Mouse (Mus musculus) intestine, embryonic 14.5 days (tissue): ENCODE results near the gene Fgd3. TPM values are rescaled to one million over a fixed set of nuclear protein-coding genes. Genes with fewer than 3 reads are reported as not detected.

Experiments used
- ATAC-seq: fragments of 200-750 bp; cut with Nextera tagmentation; replicated peaks from 2 replicates; pipeline ENCODE4 v1.8.0; 2017; ENCODE audit warnings: low read depth, moderate number of reproducible peaks, moderate TSS enrichment, moderate library complexity; ENCODE audit not compliant: low FRiP score, low TSS enrichment
- DNase-seq: peaks from one replicate; pipeline ENCODE4 v3.0.0-alpha.2; 2018; ENCODE audit warnings: low spot score
- H3K27ac ChIP-seq: fragments of 300-500 bp; sonication (generic); 2 replicates; pipeline ENCODE4 v1.5.1; 2014; ENCODE audit warnings: low read depth, mild to moderate bottlenecking, control low read depth
- H3K27me3 ChIP-seq: fragments of 300-500 bp; sonication (generic); replicated peaks from 2 replicates; pipeline ENCODE4 v1.6.1; 2014; ENCODE audit warnings: low read length, control low read depth; ENCODE audit not compliant: control insufficient read depth, insufficient read depth
- H3K36me3 ChIP-seq: fragments of 300-500 bp; sonication (generic); 2 replicates; pipeline ENCODE4 v1.6.1; 2014; ENCODE audit warnings: low read length, control low read depth; ENCODE audit not compliant: control insufficient read depth, insufficient read depth
- H3K4me1 ChIP-seq: fragments of 300-500 bp; sonication (generic); replicated peaks from 2 replicates; pipeline ENCODE4 v1.6.1; 2014; ENCODE audit warnings: low read length, control low read depth, mixed read lengths; ENCODE audit not compliant: control insufficient read depth, insufficient read depth
- H3K4me2 ChIP-seq: fragments of 300-500 bp; sonication (generic); 2 replicates; pipeline ENCODE4 v1.6.1; 2014; ENCODE audit warnings: low read length
- H3K4me3 ChIP-seq: fragments of 300-500 bp; sonication (generic); 2 replicates; pipeline ENCODE4 v1.5.1; 2014; ENCODE audit warnings: low read depth, low read length, control low read depth, mixed read lengths
- H3K9ac ChIP-seq: fragments of 300-500 bp; sonication (generic); 2 replicates; pipeline ENCODE4 v1.6.1; 2014; ENCODE audit warnings: mild to moderate bottlenecking, low read length
- H3K9me3 ChIP-seq: fragments of 300-500 bp; sonication (generic); 2 replicates; pipeline ENCODE4 v1.6.1; 2016; ENCODE audit warnings: low read length, control low read depth; ENCODE audit not compliant: control insufficient read depth
- WGBS: fragments of 180-500 bp; shearing (Covaris S2); extraction: QIAGEN DNeasy Blood & Tissue Kit; methylation state at CpG from one replicate; pipeline ENCODE4 v1.1.7; 2014; 5-methylcytosine and 5-hydroxymethylcytosine counted together
- polyA plus RNA-seq: library from polyadenylated mRNA; unstranded; fragments of >200 nt; fragmentation: Nextera tagmentation; extraction: Ambion mirVana; gene quantifications from 2 replicates; pipeline ENCODE4 v1.2.1, GENCODE M21; 2014

The Fgd3 gene
- polyA plus RNA-seq, 1 experiment from 2014 or later, result 0.62 TPM

GRCm38 (mm10) chr13:49348522-49348921, 28.4 kb upstream of the Fgd3 start:
- Histone ChIP-seq H3K27me3 (no peaks in the 10 kb centered on the region), H3K4me3 (no peak overlapping the region), H3K4me1 (peaks cover 8% of the 10 kb centered on the region; the same call in 1 of the 2 replicates), H3K36me3 (no peaks in the 10 kb centered on the region), H3K27ac (no peak overlapping the region), H3K9ac (no peak overlapping the region), H3K4me2 (no peak overlapping the region), H3K9me3 (no peaks in the 10 kb centered on the region)
- DNase-seq (no peak), ATAC-seq (no peak)
- WGBS, result 76% methylated on average over 2 of the region's 2 CpGs

- no peaks in the 10 kb centered on the region for H3K27me3 ChIP-seq
- H3K4me1 ChIP-seq, result peaks cover 20% of the 10 kb centered on the region
- no peaks in the 10 kb centered on the region for H3K36me3 ChIP-seq
- no peak overlapping the region for H3K9ac ChIP-seq
- no peak overlapping the region for H3K27ac ChIP-seq
- H3K4me2 ChIP-seq, result no peak overlapping the region
- ATAC-seq (no peak), DNase-seq (no peak)
- H3K9me3 ChIP-seq, result no peaks in the 10 kb centered on the region
- 64% methylated on average over 2 of the region's 2 CpGs for whole genome bisulfite sequencing
- H3K4me3 ChIP-seq, result no peak overlapping the region
Observed at GRCm38 (mm10) chr13:49345476-49345875, 25.4 kb upstream of the Fgd3 start.

- H3K9me3 ChIP-seq, result no peaks in the 10 kb centered on the region
- 88% methylated on average over 8 of the region's 8 CpGs for WGBS
- no peak overlapping the region for H3K4me3 ChIP-seq
- DNase-seq, result no peak
- H3K27me3 ChIP-seq, result no peaks in the 10 kb centered on the region
- H3K27ac ChIP-seq, result no peak overlapping the region
- peaks cover 21% of the 10 kb centered on the region for H3K4me1 ChIP-seq
- H3K4me2 ChIP-seq, result no peak overlapping the region
- H3K36me3 ChIP-seq, result no peaks in the 10 kb centered on the region
- no peak overlapping the region for H3K9ac ChIP-seq
- no peak for ATAC-seq
Observed at GRCm38 (mm10) chr13:49344567-49344966, 24.5 kb upstream of the Fgd3 start.

GRCm38 (mm10) chr13:49342723-49343100, 22.6 kb upstream of the Fgd3 start:
- H3K9me3 ChIP-seq, result no peaks in the 10 kb centered on the region
- no peak overlapping the region for H3K27ac ChIP-seq
- H3K9ac ChIP-seq, result peak overlapping the region; percentile 83
- DNase-seq (no peak), ATAC-seq (no peak)
- H3K4me2 ChIP-seq, result peak overlapping the region; percentile 87
- no peaks in the 10 kb centered on the region for H3K27me3 ChIP-seq
- peak overlapping the region; percentile 84 for H3K4me3 ChIP-seq
- no peaks in the 10 kb centered on the region for H3K36me3 ChIP-seq
- H3K4me1 ChIP-seq, result peaks cover 21% of the 10 kb centered on the region

- Histone ChIP-seq H3K4me1 (peaks cover 21% of the 10 kb centered on the region), H3K9me3 (no peaks in the 10 kb centered on the region), H3K27ac (peak overlapping the region; percentile 8; the same call in 1 of the 2 replicates), H3K9ac (peak overlapping the region; percentile 83), H3K4me3 (peak overlapping the region; percentile 84), H3K4me2 (peak overlapping the region; percentile 87), H3K27me3 (no peaks in the 10 kb centered on the region), H3K36me3 (no peaks in the 10 kb centered on the region)
- ATAC-seq (peak; percentile 25), DNase-seq (no peak)
- WGBS, result 8% methylated on average over 25 of the region's 25 CpGs
Observed at GRCm38 (mm10) chr13:49341831-49342722, 22.0 kb upstream of the Fgd3 start.

- H3K27me3 ChIP-seq, result no peaks in the 10 kb centered on the region
- H3K27ac ChIP-seq, result peak within 1 kb of the TSS; percentile 40; the same call in 1 of the 2 replicates
- ATAC-seq (peak; percentile 100), DNase-seq (peak; percentile 97)
- WGBS, result under 1% methylated on average over 72 of the region's 74 CpGs
- peaks cover 21% of the 10 kb centered on the region for H3K4me1 ChIP-seq
- peak within 1 kb of the TSS; percentile 84 for H3K4me3 ChIP-seq
- H3K9me3 ChIP-seq, result no peaks in the 10 kb centered on the region
- H3K4me2 ChIP-seq, result peak within 1 kb of the TSS; percentile 87
- peak within 1 kb of the TSS; percentile 83 for H3K9ac ChIP-seq
- H3K36me3 ChIP-seq, result no peaks in the 10 kb centered on the region
Observed at GRCm38 (mm10) chr13:49341012-49341830, 21.1 kb upstream of the Fgd3 start, which contains the start of gene Bicd2. Gene Bicd2, plus strand, starts transcription at chr13:49341585.

- H3K27ac ChIP-seq, result no peak overlapping the region
- H3K9me3 ChIP-seq, result no peaks in the 10 kb centered on the region
- no peak overlapping the region for H3K4me3 ChIP-seq
- H3K27me3 ChIP-seq, result no peaks in the 10 kb centered on the region
- no peak overlapping the region for H3K4me2 ChIP-seq
- DNase-seq (no peak), ATAC-seq (no peak)
- H3K36me3 ChIP-seq, result no peaks in the 10 kb centered on the region
- 73% methylated on average over 7 of the region's 7 CpGs for WGBS
- peaks cover 16% of the 10 kb centered on the region for H3K4me1 ChIP-seq
- H3K9ac ChIP-seq, result no peak overlapping the region
Observed at GRCm38 (mm10) chr13:49338893-49339546, 18.9 kb upstream of the Fgd3 start.
